Mouse (Mus musculus) liver, embryonic 14.5 days (tissue): ENCODE results near the gene Lgals7. TPM values are rescaled to one million over a fixed set of nuclear protein-coding genes. Genes with fewer than 3 reads are reported as not detected.

Source experiments
- ATAC-seq: fragments of 200-750 bp; cut with Nextera tagmentation; 2 replicates; pipeline ENCODE4 v1.8.0; 2017; ENCODE audit warnings: moderate number of reproducible peaks, mild to moderate bottlenecking, moderate library complexity; ENCODE audit not compliant: insufficient read depth
- DNase-seq, 3 experiments: peaks; one replicate each; pipeline ENCODE4 v3.0.0-alpha.2; 2012 to 2013; ENCODE audit warnings: low read depth in 3 of 3, low spot score in 3 of 3
- H3K27ac ChIP-seq: fragments of 300-500 bp; sonication (generic); 2 replicates; pipeline ENCODE4 v1.5.1; 2014; ENCODE audit warnings: moderate library complexity, mild to moderate bottlenecking, control low read depth, inconsistent platforms
- H3K27me3 ChIP-seq: fragments of 300-500 bp; sonication (generic); 2 replicates; pipeline ENCODE4 v1.6.1; 2014; ENCODE audit warnings: mild to moderate bottlenecking, low read length, moderate library complexity; ENCODE audit not compliant: control insufficient read depth, insufficient read depth
- H3K36me3 ChIP-seq: fragments of 300-500 bp; sonication (generic); replicated peaks from 2 replicates; pipeline ENCODE4 v1.6.1; 2014; ENCODE audit warnings: low read depth; ENCODE audit not compliant: control insufficient read depth, insufficient read depth
- H3K4me1 ChIP-seq, 2 experiments: fragments of 200-500 bp in 1 of 2; fragments of 300-500 bp in 1 of 2; sonication (generic) in 1 of 2; replicated peaks; 2 replicates each; pipeline ENCODE4 v1.6.1; 2012 to 2014; ENCODE audit warnings: antibody characterized with exemption in 1 of 2, inconsistent platforms in 1 of 2, low read length in 1 of 2; ENCODE audit not compliant: control insufficient read depth in 2 of 2, insufficient read depth in 2 of 2
- H3K4me2 ChIP-seq: fragments of 300-500 bp; sonication (generic); 2 replicates; pipeline ENCODE4 v1.6.1; 2014; ENCODE audit warnings: low read depth, mild to moderate bottlenecking, control low read depth, moderate library complexity
- H3K4me3 ChIP-seq, 2 experiments: fragments of 200-500 bp in 1 of 2; fragments of 300-500 bp in 1 of 2; sonication (generic) in 1 of 2; 2 replicates each; pipeline ENCODE4 v1.5.1; 2012 to 2014; ENCODE audit warnings: low read depth in 2 of 2, low read length in 2 of 2, mild to moderate bottlenecking in 2 of 2, control low read depth in 1 of 2, inconsistent platforms in 1 of 2, moderate library complexity in 1 of 2; ENCODE audit not compliant: insufficient read depth in 1 of 2
- H3K9ac ChIP-seq: fragments of 300-500 bp; sonication (generic); replicated peaks from 2 replicates; pipeline ENCODE4 v1.6.1; 2014; ENCODE audit warnings: mild to moderate bottlenecking, control low read depth, moderate library complexity
- H3K9me3 ChIP-seq: fragments of 300-500 bp; sonication (generic); 2 replicates; pipeline ENCODE4 v1.6.1; 2016; ENCODE audit warnings: low read length, mixed read lengths; ENCODE audit not compliant: control insufficient read depth
- CTCF ChIP-seq: IDR thresholded peaks from 2 replicates; pipeline ENCODE4 v1.5.1; 2016; ENCODE audit warnings: antibody characterized with exemption, low read depth, control low read depth
- EP300 ChIP-seq: IDR thresholded peaks from 2 replicates; pipeline ENCODE4 v1.6.1; 2016; ENCODE audit warnings: antibody characterized with exemption, low read depth
- WGBS: fragments of 180-500 bp; shearing (Covaris S2); extraction: QIAGEN DNeasy Blood & Tissue Kit; methylation state at CpG from one replicate; pipeline ENCODE4 v1.1.7; 2014; ENCODE audit not compliant: insufficient replicate concordance; 5-methylcytosine and 5-hydroxymethylcytosine counted together
- polyA plus RNA-seq, 2 experiments: library from polyadenylated mRNA; depleted of rRNA in 1 of 2; stranded (reverse) in 1 of 2; unstranded in 1 of 2; fragments of >200 nt; fragmentation: Nextera tagmentation in 1 of 2; extraction: Ambion mirVana in 1 of 2; gene quantifications; 2 replicates each; pipeline versions ENCODE4 v1.2.1 to v1.2.3; 2012 to 2014

Lgals7 gene
- polyA plus RNA-seq, 2 experiments = 0.42 TPM; not detected in 1

DNA sequence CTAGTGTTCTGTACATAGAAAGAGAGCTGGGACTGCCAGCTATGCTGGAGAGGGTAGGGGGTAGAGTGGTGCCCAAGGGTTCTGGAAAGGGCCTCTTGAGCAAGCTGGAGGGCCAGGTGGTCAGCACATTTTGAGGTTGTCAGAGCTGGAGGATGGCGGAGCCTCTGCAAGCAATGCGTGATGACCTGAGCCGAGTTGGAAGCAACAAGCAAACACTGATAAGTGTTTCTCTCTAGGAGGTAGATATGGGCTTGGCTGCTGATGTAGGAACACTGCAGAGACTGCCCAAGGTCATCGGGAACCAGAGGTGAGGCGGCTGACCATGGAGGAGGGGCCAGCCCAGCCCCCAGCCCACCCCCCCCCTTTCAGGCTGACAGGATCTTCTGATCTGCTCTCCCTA is 32.7 kb upstream of the Lgals7 start:
- no peaks in the 10 kb centered on the region for H3K27me3 ChIP-seq
- H3K4me3 ChIP-seq = no peak overlapping the region
- H3K4me1 ChIP-seq = peaks cover 9 to 17% of the 10 kb centered on the region in 2 experiments
- DNase-seq (no peak), ATAC-seq (no peak)
- peaks cover 6% of the 10 kb centered on the region; the same call in 1 of the 2 replicates for H3K36me3 ChIP-seq
- no peaks in the 10 kb centered on the region for H3K9me3 ChIP-seq
- no peak for TF ChIP-seq CTCF
- no peak for TF ChIP-seq EP300
- H3K9ac ChIP-seq = no peak overlapping the region
- no peak overlapping the region for H3K4me2 ChIP-seq
- WGBS = 62% methylated on average over 5 of the region's 5 CpGs
- no peak overlapping the region for H3K27ac ChIP-seq

DNA sequence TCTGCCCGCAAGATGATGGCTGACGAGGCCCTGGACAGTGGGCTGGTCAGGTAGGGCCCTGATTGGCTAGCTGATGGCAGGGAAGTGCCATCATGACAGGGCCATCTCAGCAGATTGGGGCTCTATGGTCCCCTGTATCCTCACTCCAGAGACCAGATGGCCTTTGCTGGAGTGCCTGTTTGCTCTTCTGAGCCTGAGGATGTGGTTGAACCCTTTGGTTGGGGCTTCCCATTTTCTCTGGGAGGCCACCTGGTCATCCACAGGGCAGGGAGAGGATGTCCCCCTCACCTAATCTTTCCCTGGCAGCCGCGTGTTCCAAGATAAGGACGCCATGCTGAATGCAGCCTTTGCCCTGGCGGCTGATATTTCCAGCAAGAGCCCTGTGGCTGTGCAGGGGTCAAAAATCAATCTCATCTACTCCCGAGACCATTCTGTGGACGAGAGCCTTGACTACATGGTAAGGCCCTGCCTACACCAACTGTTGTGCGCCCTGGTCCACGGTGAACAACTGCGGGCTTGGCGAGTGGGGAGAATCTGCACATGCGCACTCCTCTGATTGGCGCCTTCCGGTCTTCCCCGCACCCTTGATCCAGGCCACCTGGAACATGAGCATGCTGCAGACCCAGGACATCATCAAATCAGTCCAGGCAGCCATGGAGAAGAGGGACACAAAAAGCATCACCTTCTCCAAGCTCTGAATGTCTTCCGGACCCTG is 32.1 kb upstream of the Lgals7 start:
- 63% methylated on average over 17 of the region's 17 CpGs for WGBS
- Histone ChIP-seq H3K4me2 (no peak overlapping the region), H3K9ac (no peak overlapping the region), H3K4me3 (no peak overlapping the region), H3K4me1 (peaks cover 9 to 15% of the 10 kb centered on the region in 2 experiments), H3K36me3 (peaks cover 6% of the 10 kb centered on the region; the same call in 1 of the 2 replicates), H3K27ac (no peak overlapping the region), H3K9me3 (no peaks in the 10 kb centered on the region), H3K27me3 (no peaks in the 10 kb centered on the region)
- TF ChIP-seq CTCF (no peak), EP300 (no peak)
- ATAC-seq (peak; percentile 36; the same call in 1 of the 2 replicates), DNase-seq (no peak)

DNA sequence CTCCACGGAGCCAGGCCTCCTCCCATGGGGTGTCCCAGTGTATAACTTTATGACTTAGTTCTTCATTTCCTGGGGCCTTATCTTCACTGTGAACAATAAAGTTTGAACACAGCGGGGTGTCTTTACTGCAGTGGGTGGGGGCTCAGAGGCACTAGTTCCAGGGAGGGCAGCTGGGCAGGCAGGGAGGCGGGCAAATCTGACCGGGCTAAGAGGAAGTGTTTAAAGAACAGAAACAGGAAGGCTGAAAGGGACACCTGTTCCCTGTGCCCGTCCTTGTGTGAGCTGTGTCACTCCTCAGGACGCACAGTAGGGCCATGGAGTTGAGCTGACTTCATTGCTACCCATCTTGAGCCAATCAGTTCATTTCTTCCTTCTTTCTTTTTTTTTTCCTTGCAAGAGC is 31.5 kb upstream of the Lgals7 start:
- peaks cover 9 to 15% of the 10 kb centered on the region in 2 experiments for H3K4me1 ChIP-seq
- H3K27me3 ChIP-seq = no peaks in the 10 kb centered on the region
- H3K4me3 ChIP-seq = no peak overlapping the region
- no peak overlapping the region for H3K9ac ChIP-seq
- 45% methylated on average over 6 of the region's 6 CpGs for WGBS
- DNase-seq (no peak), ATAC-seq (no peak)
- H3K36me3 ChIP-seq = peaks cover 6% of the 10 kb centered on the region; the same call in 1 of the 2 replicates
- H3K9me3 ChIP-seq = no peaks in the 10 kb centered on the region
- no peak overlapping the region for H3K4me2 ChIP-seq
- TF ChIP-seq CTCF (no peak), EP300 (no peak)
- no peak overlapping the region for H3K27ac ChIP-seq

DNA sequence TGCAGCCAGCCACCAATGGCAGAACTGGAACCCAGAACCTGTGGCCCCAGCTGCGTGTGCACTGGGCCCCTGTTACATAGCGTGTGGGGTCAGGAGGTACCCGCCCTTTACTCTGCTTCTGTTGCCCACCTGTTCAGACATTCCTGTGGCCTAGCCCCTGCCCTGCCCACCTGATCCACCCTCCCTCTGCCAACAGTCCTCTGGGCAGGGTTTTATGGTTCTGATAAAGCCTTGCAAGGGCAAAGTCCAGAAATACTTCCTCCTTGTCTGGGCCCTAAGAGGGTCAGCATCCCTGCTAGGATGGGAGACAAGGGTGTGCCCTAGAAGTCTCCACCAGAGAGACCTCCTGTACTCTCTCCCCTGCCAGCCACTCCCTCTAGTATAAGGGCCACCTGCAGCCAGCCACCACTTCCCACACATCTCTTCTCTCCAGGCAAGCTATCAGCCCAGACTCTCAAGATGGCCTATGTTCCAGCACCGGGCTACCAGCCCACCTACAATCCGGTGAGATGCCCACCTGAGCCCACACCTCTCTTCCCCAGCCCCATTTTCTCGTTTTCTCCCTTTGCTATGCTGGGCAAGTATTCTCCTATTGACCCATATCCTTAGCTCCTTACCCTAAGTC is 29.8 kb upstream of the Lgals7 start, which contains the start of gene Lgals4:
Gene Lgals4 (plus strand): TSS at position 132 of the 625 bp plus-strand sequence.
- no peak for TF ChIP-seq CTCF
- no peak for TF ChIP-seq EP300
- no peak within 1 kb of the TSS for H3K4me2 ChIP-seq
- DNase-seq (no peak), ATAC-seq (no peak)
- H3K4me3 ChIP-seq = no peak within 1 kb of the TSS
- no peak within 1 kb of the TSS for H3K27ac ChIP-seq
- no peaks in the 10 kb centered on the region for H3K9me3 ChIP-seq
- no peak within 1 kb of the TSS for H3K9ac ChIP-seq
- WGBS = 68% methylated on average over 6 of the region's 6 CpGs
- H3K36me3 ChIP-seq = peaks cover 6% of the 10 kb centered on the region; the same call in 1 of the 2 replicates
- H3K27me3 ChIP-seq = no peaks in the 10 kb centered on the region
- H3K4me1 ChIP-seq = peaks cover 9 to 16% of the 10 kb centered on the region in 2 experiments

DNA sequence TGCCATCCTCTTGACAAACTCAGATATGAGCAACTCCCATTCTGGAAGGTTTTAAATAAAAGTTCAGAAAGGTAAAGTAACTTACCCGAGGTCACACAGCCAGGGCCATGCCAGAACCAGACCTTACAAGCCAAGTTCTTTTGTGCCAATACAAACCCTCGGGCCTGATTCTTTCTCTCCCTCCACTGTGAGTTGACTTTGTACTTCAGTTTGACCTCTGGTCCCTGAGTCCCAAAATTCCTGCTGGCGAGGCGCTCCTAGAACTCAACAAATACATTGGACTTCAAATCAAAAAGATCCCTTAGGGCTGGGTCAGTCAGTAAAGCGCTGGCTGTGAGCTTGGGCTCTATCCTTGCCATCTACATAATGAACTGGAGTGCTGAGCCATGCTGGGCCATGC is 26.7 kb upstream of the Lgals7 start:
- Histone ChIP-seq H3K4me1 (peaks cover 0 to 6% of the 10 kb centered on the region in 2 experiments; a peak in 3 of 4 replicates), H3K4me2 (no peak overlapping the region), H3K27ac (no peak overlapping the region), H3K9me3 (no peaks in the 10 kb centered on the region), H3K4me3 (no peak overlapping the region), H3K27me3 (no peaks in the 10 kb centered on the region), H3K36me3 (no peaks in the 10 kb centered on the region), H3K9ac (no peak overlapping the region)
- DNase-seq (no peak), ATAC-seq (no peak)
- TF ChIP-seq EP300 = no peak
- TF ChIP-seq CTCF = no peak
- WGBS = 68% methylated on average over 5 of the region's 5 CpGs
